Mouse (Mus musculus) embryonic facial prominence, embryonic 15.5 days (tissue): Measurements from ENCODE around the gene Krt5. TPM values are rescaled to one million over a fixed set of nuclear protein-coding genes. Genes with fewer than 3 reads are reported as not detected.
"Not testable (repeated sequence)": the region's sequence is repeated elsewhere in the genome, so short reads cannot be mapped to it uniquely, and the experiment has no call there.

Source experiments
- ATAC-seq: fragments of 200-750 bp; cut with Nextera tagmentation; 2 replicates; pipeline ENCODE4 v1.8.0; 2017; ENCODE audit warnings: low read depth, moderate TSS enrichment; ENCODE audit not compliant: insufficient number of reproducible peaks, low FRiP score, low TSS enrichment
- H3K27ac ChIP-seq: fragments of 300-500 bp; sonication (generic); replicated peaks from 2 replicates; pipeline ENCODE4 v1.5.1; 2015; ENCODE audit warnings: mild to moderate bottlenecking, inconsistent platforms
- H3K27me3 ChIP-seq: fragments of 300-500 bp; sonication (generic); 2 replicates; pipeline ENCODE4 v1.6.1; 2015; ENCODE audit warnings: inconsistent platforms
- H3K36me3 ChIP-seq: fragments of 300-500 bp; sonication (generic); 2 replicates; pipeline ENCODE4 v1.6.1; 2015; ENCODE audit warnings: mild to moderate bottlenecking, inconsistent platforms
- H3K4me1 ChIP-seq: fragments of 300-500 bp; sonication (generic); 2 replicates; pipeline ENCODE4 v1.6.1; 2015; ENCODE audit warnings: inconsistent platforms
- H3K4me2 ChIP-seq: fragments of 300-500 bp; sonication (generic); replicated peaks from 2 replicates; pipeline ENCODE4 v1.6.1; 2015; ENCODE audit warnings: mild to moderate bottlenecking, inconsistent platforms
- H3K4me3 ChIP-seq: fragments of 300-500 bp; sonication (generic); replicated peaks from 2 replicates; pipeline ENCODE4 v1.5.1; 2015; ENCODE audit warnings: mild to moderate bottlenecking, inconsistent platforms
- H3K9ac ChIP-seq: fragments of 300-500 bp; sonication (generic); 2 replicates; pipeline ENCODE4 v1.6.1; 2015; ENCODE audit warnings: inconsistent platforms
- H3K9me3 ChIP-seq: fragments of 300-500 bp; sonication (generic); replicated peaks from 2 replicates; pipeline ENCODE4 v1.6.1; 2016; ENCODE audit warnings: inconsistent platforms
- WGBS: fragments of 180-500 bp; shearing (Covaris S2); methylation state at CpG from one replicate; pipeline ENCODE4 v1.1.7; 2015; 5-methylcytosine and 5-hydroxymethylcytosine counted together
- microRNA-seq: library from miRNA; unstranded; fragments of <30 nt; microRNA quantifications from one replicate; pipeline ENCODE4, GENCODE M21; 2016; ENCODE audit warnings: borderline number of aligned reads
- polyA plus RNA-seq: library from polyadenylated mRNA; unstranded; fragments of >200 nt; fragmentation: Nextera tagmentation; extraction: Ambion mirVana; gene quantifications from 2 replicates; pipeline ENCODE4 v1.2.1, GENCODE M21; 2015

Gene Krt5
- polyA plus RNA-seq, 1 experiment from 2014 or later, result 867 TPM

- Histone ChIP-seq H3K9me3 (no peaks in the 10 kb centered on the region), H3K4me2 (no peak overlapping the region), H3K9ac (no peak overlapping the region), H3K27me3 (no peaks in the 10 kb centered on the region), H3K4me3 (no peak overlapping the region), H3K27ac (no peak overlapping the region), H3K4me1 (0 out of 2 replicates have a peak, but pooled peaks cover 4% of the 10 kb centered on the region), H3K36me3 (no peaks in the 10 kb centered on the region)
- ATAC-seq, result no peak
- WGBS, result 38% methylated on average over 8 of the region's 8 CpGs
These were observed 12.8 kb downstream of the Krt5 start for GRCm38 (mm10) chr15:101699866-101700265.

GRCm38 (mm10) chr15:101699192-101699591 is 13.5 kb downstream of the Krt5 start:
- no peak overlapping the region for H3K27ac ChIP-seq
- H3K4me2 ChIP-seq, result no peak overlapping the region
- no peaks in the 10 kb centered on the region for H3K9me3 ChIP-seq
- no peak overlapping the region for H3K9ac ChIP-seq
- 0 out of 2 replicates have a peak, but pooled peaks cover 4% of the 10 kb centered on the region for H3K4me1 ChIP-seq
- no peak overlapping the region for H3K4me3 ChIP-seq
- no peak for ATAC-seq
- 61% methylated on average over 3 of the region's 3 CpGs for WGBS
- H3K27me3 ChIP-seq, result no peaks in the 10 kb centered on the region
- no peaks in the 10 kb centered on the region for H3K36me3 ChIP-seq

GRCm38 (mm10) chr15:101697326-101698188 is 15.1 kb downstream of the Krt5 start:
- Histone ChIP-seq H3K9me3 (no peaks in the 10 kb centered on the region), H3K4me1 (0 out of 2 replicates have a peak, but pooled peaks cover 4% of the 10 kb centered on the region), H3K4me2 (no peak overlapping the region), H3K36me3 (no peaks in the 10 kb centered on the region), H3K9ac (no peak overlapping the region), H3K27me3 (no peaks in the 10 kb centered on the region), H3K4me3 (no peak overlapping the region), H3K27ac (0 out of 2 replicates have a peak overlapping the region, but pooled peaks have one; percentile 19)
- ATAC-seq, result peak; percentile 69
- 59% methylated on average over 8 of the region's 8 CpGs for WGBS

- no peak for ATAC-seq
These were observed 18.5 kb downstream of the Krt5 start, which contains the start of gene Krt6a for GRCm38 (mm10) chr15:101694207-101694606. TSS of gene Krt6a (minus strand) at chr15:101694307.

GRCm38 (mm10) chr15:101690460-101690859 is 22.2 kb downstream of the Krt5 start:
- 87% methylated on average over 5 of the region's 5 CpGs for WGBS
- H3K9ac ChIP-seq, H3K27ac ChIP-seq, H3K27me3 ChIP-seq, H3K4me3 ChIP-seq, H3K36me3 ChIP-seq, ATAC-seq, H3K9me3 ChIP-seq, H3K4me2 ChIP-seq, H3K4me1 ChIP-seq: not testable (repeated sequence)

More at GRCm38 (mm10) chr15:101694207-101694606, 18.5 kb downstream of the Krt5 start, which contains the start of gene Krt6a:
- H3K9ac ChIP-seq, result no peak within 1 kb of the TSS; the same call in 1 of the 2 replicates
- 75% methylated on average over 5 of the region's 5 CpGs for WGBS
- H3K4me2 ChIP-seq, result no peak within 1 kb of the TSS
- H3K9me3 ChIP-seq, result no peaks in the 10 kb centered on the region
- no peak within 1 kb of the TSS for H3K4me3 ChIP-seq
- H3K27me3 ChIP-seq, result no peaks in the 10 kb centered on the region
- H3K27ac ChIP-seq, result no peak within 1 kb of the TSS
- 0 out of 2 replicates have a peak, but pooled peaks cover 4% of the 10 kb centered on the region for H3K4me1 ChIP-seq
- H3K36me3 ChIP-seq, result no peaks in the 10 kb centered on the region

- ATAC-seq, result no peak
- Histone ChIP-seq H3K4me2 (no peak overlapping the region), H3K9ac (no peak overlapping the region), H3K27me3 (no peaks in the 10 kb centered on the region), H3K9me3 (no peaks in the 10 kb centered on the region), H3K4me1 (no peaks in the 10 kb centered on the region), H3K27ac (no peak overlapping the region), H3K4me3 (no peak overlapping the region), H3K36me3 (no peaks in the 10 kb centered on the region)
- WGBS, result 57% methylated on average over 2 of the region's 2 CpGs
These were observed 24.5 kb downstream of the Krt5 start for GRCm38 (mm10) chr15:101688161-101688560.

- no peak within 1 kb of the TSS for H3K9ac ChIP-seq
- H3K27me3 ChIP-seq, result no peaks in the 10 kb centered on the region
- no peak for ATAC-seq
- H3K4me1 ChIP-seq, result no peaks in the 10 kb centered on the region
- H3K9me3 ChIP-seq, result no peaks in the 10 kb centered on the region
- no peak within 1 kb of the TSS for H3K4me2 ChIP-seq
- WGBS, result 86% methylated on average over 2 of the region's 2 CpGs
- no peak within 1 kb of the TSS for H3K4me3 ChIP-seq
- no peaks in the 10 kb centered on the region for H3K36me3 ChIP-seq
- no peak within 1 kb of the TSS for H3K27ac ChIP-seq
These were observed 32.5 kb downstream of the Krt5 start, which contains the start of gene Krt6b for GRCm38 (mm10) chr15:101680187-101680586. TSS of gene Krt6b (minus strand) at chr15:101680287.

- no peak for ATAC-seq
- Histone ChIP-seq H3K27ac (no peak overlapping the region), H3K27me3 (no peaks in the 10 kb centered on the region), H3K9me3 (no peaks in the 10 kb centered on the region), H3K9ac (no peak overlapping the region), H3K4me1 (no peaks in the 10 kb centered on the region), H3K36me3 (no peaks in the 10 kb centered on the region), H3K4me3 (no peak overlapping the region), H3K4me2 (no peak overlapping the region)
- WGBS, result 81% methylated on average over 1 of the region's 1 CpGs
These were observed 36.7 kb downstream of the Krt5 start for GRCm38 (mm10) chr15:101675978-101676377.

Small RNA genes lying within 50 kb of the gene (microRNA-seq; reads per million reads assigned to microRNA genes)
- gene Gm44323 (0.69 reads per million), gene Gm44342 (not detected), gene Gm44383 (not detected)

Other genes with a start within 250 kb of the Krt5 start
- 4.2 and 10.2 TPM in 2 replicates for gene Krt81, start 249.1 kb downstream of the Krt5 start, polyA plus RNA-seq
- gene Krt86, start 239.4 kb downstream of the Krt5 start, polyA plus RNA-seq, result 2.1 and 5.3 TPM in 2 replicates
- gene Krt83, start 221.4 kb downstream of the Krt5 start, polyA plus RNA-seq, result 5.6 and 16.5 TPM in 2 replicates
- gene Gm49425, start 195.6 kb downstream of the Krt5 start, polyA plus RNA-seq, result 8.5 and 16.4 TPM in 2 replicates
- gene Krt84, start 180.1 kb downstream of the Krt5 start, polyA plus RNA-seq, result 0.07 and 0.28 TPM in 2 replicates
- gene Krt82, start 162.2 kb downstream of the Krt5 start, polyA plus RNA-seq, result 2.1 and 2.8 TPM in 2 replicates
- 2.4 and 2.6 TPM in 2 replicates for gene Krt90, start 149.9 kb downstream of the Krt5 start, polyA plus RNA-seq
- gene Krt75, start 139.0 kb downstream of the Krt5 start, polyA plus RNA-seq, result 8.8 and 13.7 TPM in 2 replicates
- gene Gm5414, start 84.7 kb downstream of the Krt5 start, polyA plus RNA-seq, result not detected in 2 replicates
- not detected in 2 replicates for gene Gm5478, start 65.5 kb downstream of the Krt5 start, polyA plus RNA-seq
- gene Krt6b, start 32.6 kb downstream of the Krt5 start, polyA plus RNA-seq, result 8.2 and 9.1 TPM in 2 replicates
- 310 and 324 TPM in 2 replicates for gene Krt6a, start 18.6 kb downstream of the Krt5 start, polyA plus RNA-seq
- gene Krt71, start 30.2 kb upstream of the Krt5 start, polyA plus RNA-seq, result 101 and 197 TPM in 2 replicates
- 7.3 and 8.2 TPM in 2 replicates for gene Krt72, start 73.6 kb upstream of the Krt5 start, polyA plus RNA-seq
- 17.2 and 30.5 TPM in 2 replicates for gene Krt73, start 89.4 kb upstream of the Krt5 start, polyA plus RNA-seq
- gene Krt2, start 105.3 kb upstream of the Krt5 start, polyA plus RNA-seq, result 1.2 and 2.0 TPM in 2 replicates
- 757 and 778 TPM in 2 replicates for gene Krt1, start 137.9 kb upstream of the Krt5 start, polyA plus RNA-seq
- gene Krt77, start 156.8 kb upstream of the Krt5 start, polyA plus RNA-seq, result 67.0 and 80.2 TPM in 2 replicates
- gene Krt76, start 180.0 kb upstream of the Krt5 start, polyA plus RNA-seq, result 0.63 and 2.2 TPM in 2 replicates
- 212 and 217 TPM in 2 replicates for gene Krt4, start 211.8 kb upstream of the Krt5 start, polyA plus RNA-seq
- 67.2 and 70.6 TPM in 2 replicates for gene Krt79, start 227.4 kb upstream of the Krt5 start, polyA plus RNA-seq
- gene Krt78, start 241.4 kb upstream of the Krt5 start, polyA plus RNA-seq, result 11.5 and 14.1 TPM in 2 replicates